Mouse (Mus musculus) kidney, adult 11 months (tissue): ENCODE results near the gene Hoxc11.

Source experiments
- DNase-seq: peaks from one replicate; pipeline ENCODE4 v3.0.0; 2022

Hoxc11 gene

GRCm38 (mm10) chr15:102965892-102966775 lies 11.9 kb downstream of the Hoxc11 start:
- peak; percentile 93 for DNase-seq

- no peak for DNase-seq
Measured at GRCm38 (mm10) chr15:102966776-102967311, 12.6 kb downstream of the Hoxc11 start, which contains the start of gene Hoxc10. TSS of gene Hoxc10 (plus strand) at chr15:102966796.

- DNase-seq, result no peak
Measured at GRCm38 (mm10) chr15:102967312-102967510, 13.0 kb downstream of the Hoxc11 start, which contains the start of gene Hoxc5. TSS of gene Hoxc5 (plus strand) at chr15:102967443.

- DNase-seq, result no peak
Measured at GRCm38 (mm10) chr15:102967511-102968397, 13.5 kb downstream of the Hoxc11 start.

GRCm38 (mm10) chr15:102969296-102969695 lies 15.1 kb downstream of the Hoxc11 start:
- no peak for DNase-seq

- no peak for DNase-seq
Measured at GRCm38 (mm10) chr15:102970740-102971139, 16.5 kb downstream of the Hoxc11 start.

- DNase-seq, result no peak
Measured at GRCm38 (mm10) chr15:102972254-102972653, 18.0 kb downstream of the Hoxc11 start.

GRCm38 (mm10) chr15:102972753-102973152 lies 18.5 kb downstream of the Hoxc11 start:
- no peak for DNase-seq

GRCm38 (mm10) chr15:102975034-102975433 lies 20.8 kb downstream of the Hoxc11 start:
- DNase-seq, result no peak

GRCm38 (mm10) chr15:102975688-102976111 lies 21.5 kb downstream of the Hoxc11 start:
- peak; percentile 63 for DNase-seq

- DNase-seq, result no peak
Measured at GRCm38 (mm10) chr15:102976171-102976570, 21.9 kb downstream of the Hoxc11 start, which contains the start of gene Hoxc9. TSS of gene Hoxc9 (plus strand) at chr15:102976439.

- DNase-seq, result no peak
Measured at GRCm38 (mm10) chr15:102976631-102977422, 22.6 kb downstream of the Hoxc11 start.

GRCm38 (mm10) chr15:102977423-102977974 lies 23.3 kb downstream of the Hoxc11 start:
- DNase-seq, result no peak

GRCm38 (mm10) chr15:102978615-102979515 lies 24.6 kb downstream of the Hoxc11 start:
- DNase-seq, result no peak

- no peak for DNase-seq
Measured at GRCm38 (mm10) chr15:102979936-102980335, 25.7 kb downstream of the Hoxc11 start.

- no peak for DNase-seq
Measured at GRCm38 (mm10) chr15:102980352-102980751, 26.1 kb downstream of the Hoxc11 start.

- DNase-seq, result no peak
Measured at GRCm38 (mm10) chr15:102980912-102981311, 26.7 kb downstream of the Hoxc11 start.

- DNase-seq, result no peak
Measured at GRCm38 (mm10) chr15:102981379-102982288, 27.4 kb downstream of the Hoxc11 start.

GRCm38 (mm10) chr15:102983716-102984115 lies 29.5 kb downstream of the Hoxc11 start:
- no peak for DNase-seq

GRCm38 (mm10) chr15:102984521-102984920 lies 30.3 kb downstream of the Hoxc11 start:
- no peak for DNase-seq
